Mouse (Mus musculus): ENCODE measurements around the gene Rangap1. TPM values are rescaled to one million over a fixed set of nuclear protein-coding genes. Genes with fewer than 3 reads are reported as not detected.
"Not testable (repeated sequence)": the region's sequence is repeated elsewhere in the genome, so short reads cannot be mapped to it uniquely, and the experiment has no call there.

Rangap1 gene
- polyA plus RNA-seq, 1 experiment from 2014 or later = 134 TPM

- DNase-seq (ENCODE audit: low spot score) (no peak), ATAC-seq (replicated peaks; ENCODE audit: low FRiP score) (no peak)
- Histone ChIP-seq H3K9ac (ENCODE audit: low read depth, low read length) (no peak overlapping the region), H3K4me1 (replicated peaks; ENCODE audit: control insufficient read depth, insufficient read depth, low read length) (no peaks in the 10 kb centered on the region), H3K27ac (ENCODE audit: low read depth, low read length) (no peak overlapping the region), H3K36me3 (ENCODE audit: control insufficient read depth, insufficient read depth, low read length) (peaks cover 79% of the 10 kb centered on the region), H3K9me3 (ENCODE audit: control insufficient read depth, low read length) (no peaks in the 10 kb centered on the region), H3K4me2 (no peak overlapping the region), H3K4me3 (ENCODE audit: low read depth, low read length) (no peak overlapping the region), H3K27me3 (replicated peaks; ENCODE audit: control insufficient read depth, insufficient read depth, low read length) (no peaks in the 10 kb centered on the region)
- WGBS = 86% methylated on average over 4 of the region's 4 CpGs
Observed at GRCm38 (mm10) chr15:81710801-81711200, 34.5 kb downstream of the Rangap1 start.

- Histone ChIP-seq H3K27me3 (replicated peaks; ENCODE audit: control insufficient read depth, insufficient read depth, low read length) (no peaks in the 10 kb centered on the region), H3K4me3 (ENCODE audit: low read depth, low read length) (no peak overlapping the region), H3K27ac (ENCODE audit: low read depth, low read length) (no peak overlapping the region; the same call in 1 of the 2 replicates), H3K36me3 (ENCODE audit: control insufficient read depth, insufficient read depth, low read length) (peaks cover 80% of the 10 kb centered on the region), H3K4me2 (no peak overlapping the region), H3K9ac (ENCODE audit: low read depth, low read length) (no peak overlapping the region), H3K4me1 (replicated peaks; ENCODE audit: control insufficient read depth, insufficient read depth, low read length) (no peaks in the 10 kb centered on the region), H3K9me3 (ENCODE audit: control insufficient read depth, low read length) (no peaks in the 10 kb centered on the region)
- ATAC-seq (replicated peaks; ENCODE audit: low FRiP score) (no peak), DNase-seq (ENCODE audit: low spot score) (no peak)
- WGBS = 97% methylated on average over 1 of the region's 1 CpGs
Observed at GRCm38 (mm10) chr15:81709686-81710085, 35.6 kb downstream of the Rangap1 start.

GRCm38 (mm10) chr15:81708991-81709390, 36.3 kb downstream of the Rangap1 start:
- no peak overlapping the region for H3K4me3 ChIP-seq (ENCODE audit: low read depth, low read length)
- no peaks in the 10 kb centered on the region for H3K9me3 ChIP-seq (ENCODE audit: control insufficient read depth, low read length)
- H3K27me3 ChIP-seq (replicated peaks; ENCODE audit: control insufficient read depth, insufficient read depth, low read length) = no peaks in the 10 kb centered on the region
- no peak overlapping the region for H3K4me2 ChIP-seq
- DNase-seq (ENCODE audit: low spot score) = no peak
- H3K9ac ChIP-seq (ENCODE audit: low read depth, low read length) = no peak overlapping the region
- H3K36me3 ChIP-seq (ENCODE audit: control insufficient read depth, insufficient read depth, low read length) = peaks cover 84% of the 10 kb centered on the region
- H3K4me1 ChIP-seq (replicated peaks; ENCODE audit: control insufficient read depth, insufficient read depth, low read length) = no peaks in the 10 kb centered on the region
- H3K27ac ChIP-seq (ENCODE audit: low read depth, low read length) = no peak overlapping the region
- WGBS = 90% methylated on average over 11 of the region's 11 CpGs
- ATAC-seq (replicated peaks; ENCODE audit: low FRiP score) = no peak

GRCm38 (mm10) chr15:81703094-81703489, 42.2 kb downstream of the Rangap1 start:
- ATAC-seq (replicated peaks; ENCODE audit: low FRiP score) = peak; percentile 2; the same call in 1 of the 2 replicates
- Histone ChIP-seq H3K9ac (ENCODE audit: low read depth, low read length) (no peak overlapping the region), H3K27ac (ENCODE audit: low read depth, low read length) (no peak overlapping the region), H3K36me3 (ENCODE audit: control insufficient read depth, insufficient read depth, low read length) (peaks cover 43% of the 10 kb centered on the region), H3K4me2 (no peak overlapping the region), H3K4me3 (ENCODE audit: low read depth, low read length) (no peak overlapping the region), H3K4me1 (replicated peaks; ENCODE audit: control insufficient read depth, insufficient read depth, low read length) (no peaks in the 10 kb centered on the region; the same call in 1 of the 2 replicates), H3K27me3 (replicated peaks; ENCODE audit: control insufficient read depth, insufficient read depth, low read length) (no peaks in the 10 kb centered on the region), H3K9me3 (ENCODE audit: control insufficient read depth, low read length) (no peaks in the 10 kb centered on the region)
- 87% methylated on average over 3 of the region's 3 CpGs for WGBS
- DNase-seq (ENCODE audit: low spot score) = no peak

GRCm38 (mm10) chr15:81702306-81703093, 42.8 kb downstream of the Rangap1 start:
- H3K9ac ChIP-seq (ENCODE audit: low read depth, low read length) = no peak overlapping the region
- H3K4me3 ChIP-seq (ENCODE audit: low read depth, low read length) = no peak overlapping the region
- H3K9me3 ChIP-seq (ENCODE audit: control insufficient read depth, low read length) = no peaks in the 10 kb centered on the region
- no peaks in the 10 kb centered on the region; the same call in 1 of the 2 replicates for H3K4me1 ChIP-seq (replicated peaks; ENCODE audit: control insufficient read depth, insufficient read depth, low read length)
- 85% methylated on average over 13 of the region's 13 CpGs for WGBS
- no peaks in the 10 kb centered on the region for H3K27me3 ChIP-seq (replicated peaks; ENCODE audit: control insufficient read depth, insufficient read depth, low read length)
- DNase-seq (ENCODE audit: low spot score) (no peak), ATAC-seq (replicated peaks; ENCODE audit: low FRiP score) (peak; percentile 46; the same call in 1 of the 2 replicates)
- H3K4me2 ChIP-seq = no peak overlapping the region
- H3K36me3 ChIP-seq (ENCODE audit: control insufficient read depth, insufficient read depth, low read length) = peaks cover 38% of the 10 kb centered on the region
- H3K27ac ChIP-seq (ENCODE audit: low read depth, low read length) = no peak overlapping the region

- not testable (repeated sequence) for H3K27me3 ChIP-seq (replicated peaks; ENCODE audit: control insufficient read depth, insufficient read depth, low read length); H3K4me2 ChIP-seq; ATAC-seq (replicated peaks; ENCODE audit: low FRiP score); DNase-seq (ENCODE audit: low spot score); H3K27ac ChIP-seq (ENCODE audit: low read depth, low read length); H3K4me3 ChIP-seq (ENCODE audit: low read depth, low read length); H3K9ac ChIP-seq (ENCODE audit: low read depth, low read length); H3K9me3 ChIP-seq (ENCODE audit: control insufficient read depth, low read length); H3K4me1 ChIP-seq (replicated peaks; ENCODE audit: control insufficient read depth, insufficient read depth, low read length)
- H3K36me3 ChIP-seq (ENCODE audit: control insufficient read depth, insufficient read depth, low read length) = peaks cover 36% of the 10 kb centered on the region
- 72% methylated on average over 4 of the region's 4 CpGs for WGBS
Observed at GRCm38 (mm10) chr15:81701350-81701749, 44.0 kb downstream of the Rangap1 start.

- Histone ChIP-seq H3K9me3 (ENCODE audit: control insufficient read depth, low read length) (no peaks in the 10 kb centered on the region), H3K27me3 (replicated peaks; ENCODE audit: control insufficient read depth, insufficient read depth, low read length) (peaks cover 8% of the 10 kb centered on the region), H3K9ac (ENCODE audit: low read depth, low read length) (no peak overlapping the region), H3K4me1 (replicated peaks; ENCODE audit: control insufficient read depth, insufficient read depth, low read length) (no peaks in the 10 kb centered on the region; the same call in 1 of the 2 replicates), H3K36me3 (ENCODE audit: control insufficient read depth, insufficient read depth, low read length) (peaks cover 28% of the 10 kb centered on the region), H3K4me3 (ENCODE audit: low read depth, low read length) (no peak overlapping the region), H3K4me2 (no peak overlapping the region), H3K27ac (ENCODE audit: low read depth, low read length) (no peak overlapping the region)
- WGBS = 60% methylated on average over 8 of the region's 8 CpGs
- DNase-seq (ENCODE audit: low spot score) = no peak
- no peak for ATAC-seq (replicated peaks; ENCODE audit: low FRiP score)
Observed at GRCm38 (mm10) chr15:81700601-81701000, 44.7 kb downstream of the Rangap1 start.

GRCm38 (mm10) chr15:81700161-81700560, 45.2 kb downstream of the Rangap1 start:
- Histone ChIP-seq H3K9ac (ENCODE audit: low read depth, low read length) (no peak overlapping the region), H3K27me3 (replicated peaks; ENCODE audit: control insufficient read depth, insufficient read depth, low read length) (peaks cover 12% of the 10 kb centered on the region), H3K4me2 (no peak overlapping the region), H3K36me3 (ENCODE audit: control insufficient read depth, insufficient read depth, low read length) (peaks cover 24% of the 10 kb centered on the region), H3K27ac (ENCODE audit: low read depth, low read length) (no peak overlapping the region), H3K9me3 (ENCODE audit: control insufficient read depth, low read length) (no peaks in the 10 kb centered on the region), H3K4me3 (ENCODE audit: low read depth, low read length) (no peak overlapping the region), H3K4me1 (replicated peaks; ENCODE audit: control insufficient read depth, insufficient read depth, low read length) (no peaks in the 10 kb centered on the region; the same call in 1 of the 2 replicates)
- DNase-seq (ENCODE audit: low spot score) (no peak), ATAC-seq (replicated peaks; ENCODE audit: low FRiP score) (no peak)
- WGBS = 66% methylated on average over 2 of the region's 2 CpGs

GRCm38 (mm10) chr15:81698532-81698931, 46.8 kb downstream of the Rangap1 start:
- 52% methylated on average over 2 of the region's 2 CpGs for WGBS
- no peak for ATAC-seq (replicated peaks; ENCODE audit: low FRiP score)
- H3K9me3 ChIP-seq (ENCODE audit: control insufficient read depth, low read length) = no peaks in the 10 kb centered on the region
- H3K36me3 ChIP-seq (ENCODE audit: control insufficient read depth, insufficient read depth, low read length) = peaks cover 8% of the 10 kb centered on the region
- H3K4me1 ChIP-seq (replicated peaks; ENCODE audit: control insufficient read depth, insufficient read depth, low read length) = peaks cover 8% of the 10 kb centered on the region; the same call in 1 of the 2 replicates
- DNase-seq (ENCODE audit: low spot score) = no peak
- H3K4me3 ChIP-seq (ENCODE audit: low read depth, low read length) = no peak overlapping the region
- H3K9ac ChIP-seq (ENCODE audit: low read depth, low read length) = no peak overlapping the region
- H3K27me3 ChIP-seq (replicated peaks; ENCODE audit: control insufficient read depth, insufficient read depth, low read length) = peaks cover 28% of the 10 kb centered on the region
- no peak overlapping the region for H3K4me2 ChIP-seq
- H3K27ac ChIP-seq (ENCODE audit: low read depth, low read length) = no peak overlapping the region

All from liver, embryonic 11.5 days (tissue).